Mouse (Mus musculus): Measurements from ENCODE around the gene Sirt7. TPM values are rescaled to one million over a fixed set of nuclear protein-coding genes. Genes with fewer than 3 reads are reported as not detected.
"Not testable (repeated sequence)": the region's sequence is repeated elsewhere in the genome, so short reads cannot be mapped to it uniquely, and the experiment has no call there.

Sirt7 gene
- total RNA-seq, 1 experiment, result 29.4 TPM

DNA sequence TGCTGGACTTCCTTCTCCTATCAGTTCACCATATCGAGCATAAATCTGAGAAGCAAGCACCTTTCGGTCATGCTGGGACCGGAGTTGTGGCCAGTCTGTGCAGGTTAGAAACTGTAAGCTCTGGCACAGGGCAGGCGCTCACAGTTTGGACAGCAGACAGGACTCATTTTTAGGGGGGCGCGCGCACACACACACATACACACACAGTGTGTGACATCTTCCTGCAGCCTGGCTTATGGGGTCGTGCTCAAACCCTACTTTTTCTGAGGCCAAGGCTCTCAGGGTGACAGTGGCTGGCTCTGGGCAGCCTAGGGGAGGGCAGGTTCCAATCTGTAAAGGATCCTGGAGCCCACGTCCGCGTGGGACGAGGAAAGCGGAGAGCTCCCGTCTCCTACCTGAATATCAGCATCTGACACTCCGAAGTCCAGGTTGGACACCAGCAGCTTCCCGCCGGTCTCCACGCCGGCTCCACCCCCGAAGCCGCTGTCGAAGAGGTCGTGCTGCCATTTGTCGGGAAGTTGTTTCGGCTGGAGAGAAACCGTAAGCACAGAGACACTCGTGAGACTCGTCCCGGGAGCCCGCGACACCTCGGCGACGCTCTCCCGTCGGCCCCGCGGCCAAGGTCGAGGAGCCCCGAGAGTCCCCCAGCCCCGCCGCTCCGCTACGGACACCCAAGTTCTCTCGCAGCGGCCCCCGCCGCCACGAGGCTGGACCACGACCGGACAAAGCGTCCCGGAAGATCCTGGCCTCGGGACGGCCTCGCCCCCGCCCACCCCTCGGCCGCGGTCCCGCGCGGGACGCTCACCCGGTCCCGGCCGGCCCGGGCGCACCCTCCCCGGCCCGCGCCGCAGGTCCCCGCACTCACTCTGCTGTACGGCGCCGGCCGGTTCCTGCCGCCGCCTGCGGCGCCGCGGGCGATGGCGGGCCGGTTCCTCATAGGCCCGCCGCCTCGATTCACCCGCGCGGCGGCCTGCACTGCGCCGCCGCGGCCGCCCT is 27.5 kb downstream of the Sirt7 start:
- TF ChIP-seq ZNF384 (IDR thresholded peaks at IDR 0.05; ENCODE audit: low read depth, low read length), result no peak
- no peak for TF ChIP-seq HCFC1 (IDR thresholded peaks at IDR 0.05; ENCODE audit: borderline replicate concordance, insufficient read depth, low read length)
- TF ChIP-seq CHD2 (IDR thresholded peaks at IDR 0.05; ENCODE audit: low read depth, low read length), result no peak
- no peak for TF ChIP-seq ZC3H11A (IDR thresholded peaks at IDR 0.05; ENCODE audit: borderline replicate concordance, low read depth, low read length)
- TF ChIP-seq MAFK (IDR thresholded peaks at IDR 0.05; ENCODE audit: insufficient read depth, low read depth, low read length), result no peak
- peaks cover 4 to 7% of the 10 kb centered on the region in 2 experiments; a peak in 3 of 4 replicates for H3K4me1 ChIP-seq (ENCODE audit: control insufficient read depth in 2 of 2, insufficient read depth in 2 of 2, low read length in 2 of 2, poor library complexity in 1 of 2)
- in situ Hi-C loops (cut with MboI; ENCODE audit: low sequenced_read_pairs in 2 of 2, unreplicated experiment in 2 of 2), result no loop called here
- H3K9me3 ChIP-seq (ENCODE audit: control insufficient read depth, insufficient read depth, low read depth, low read length), result no peaks in the 10 kb centered on the region
- H3K36me3 ChIP-seq (ENCODE audit: control insufficient read depth, insufficient read depth, low read length, poor library complexity, severe bottlenecking), result peaks cover 42% of the 10 kb centered on the region
- peak overlapping the region; percentile 95 for H3K9ac ChIP-seq (ENCODE audit: insufficient read depth, low read depth, low read length, poor library complexity, severe bottlenecking)
- no peak for DNase-seq (ENCODE audit: low read depth, low spot score)
- peak overlapping the region; percentile 86 to 87 for H3K4me3 ChIP-seq (ENCODE audit: insufficient read depth in 1 of 2, low read depth in 1 of 2, low read length in 2 of 2, poor library complexity in 1 of 2, severe bottlenecking in 1 of 2)
- H3K27ac ChIP-seq (ENCODE audit: insufficient read depth, low read depth, low read length, poor library complexity, severe bottlenecking), result peak overlapping the region; percentile 78

DNA sequence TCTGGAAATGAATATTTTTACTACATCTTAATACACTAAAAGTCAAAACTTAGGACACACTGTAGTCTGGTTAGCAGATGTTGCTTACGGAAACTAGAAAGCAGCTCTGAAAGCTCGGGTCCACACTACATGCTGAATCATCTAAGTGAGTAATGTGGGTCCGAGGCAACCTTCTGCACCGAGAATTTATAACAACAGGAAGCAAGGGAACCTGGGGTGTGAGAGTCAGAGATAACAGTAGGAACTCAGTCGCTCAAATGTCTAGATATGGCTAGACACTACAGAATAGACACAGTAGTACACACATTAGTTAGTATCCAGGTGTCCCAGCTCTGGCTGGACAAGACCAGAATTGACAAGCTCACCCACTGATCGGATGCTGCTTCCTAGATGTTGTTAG is 36.5 kb downstream of the Sirt7 start:
- no peak for DNase-seq (ENCODE audit: low read depth, low spot score)
- TF ChIP-seq MAFK (IDR thresholded peaks at IDR 0.05; ENCODE audit: insufficient read depth, low read depth, low read length) (no peak), HCFC1 (IDR thresholded peaks at IDR 0.05; ENCODE audit: borderline replicate concordance, insufficient read depth, low read length) (no peak)
- Histone ChIP-seq H3K27ac (ENCODE audit: insufficient read depth, low read depth, low read length, poor library complexity, severe bottlenecking) (no peak overlapping the region), H3K9ac (ENCODE audit: insufficient read depth, low read depth, low read length, poor library complexity, severe bottlenecking) (no peak overlapping the region), H3K4me3 (ENCODE audit: insufficient read depth in 1 of 2, low read depth in 1 of 2, low read length in 2 of 2, poor library complexity in 1 of 2, severe bottlenecking in 1 of 2) (no peak overlapping the region), H3K36me3 (ENCODE audit: control insufficient read depth, insufficient read depth, low read length, poor library complexity, severe bottlenecking) (peaks cover 33% of the 10 kb centered on the region), H3K9me3 (ENCODE audit: control insufficient read depth, insufficient read depth, low read depth, low read length) (no peaks in the 10 kb centered on the region), H3K4me1 (ENCODE audit: control insufficient read depth in 2 of 2, insufficient read depth in 2 of 2, low read length in 2 of 2, poor library complexity in 1 of 2) (no peaks in the 10 kb centered on the region)
- in situ Hi-C loops (cut with MboI; ENCODE audit: low sequenced_read_pairs in 2 of 2, unreplicated experiment in 2 of 2), result no loop called here

DNA sequence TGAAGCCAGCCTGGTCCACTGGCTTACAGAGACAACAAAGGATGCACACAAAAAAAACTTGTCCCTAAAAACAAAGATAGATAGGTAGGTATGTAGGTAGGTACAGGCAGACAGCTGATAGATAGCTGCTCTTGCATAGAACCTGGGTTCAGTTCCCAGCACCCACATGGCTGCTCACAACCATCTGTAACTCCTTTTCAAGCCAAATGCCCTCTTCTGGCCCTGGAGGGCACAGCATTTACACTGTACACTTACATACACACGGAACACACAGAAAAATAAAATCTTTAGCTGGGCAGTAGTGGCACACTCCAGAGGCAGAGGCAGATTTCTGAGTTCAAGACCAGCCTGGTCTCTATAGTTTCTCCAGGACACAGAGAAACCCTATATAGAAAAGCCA is 41.1 kb downstream of the Sirt7 start:
- no peak for DNase-seq (ENCODE audit: low read depth, low spot score)
- H3K27ac ChIP-seq (ENCODE audit: insufficient read depth, low read depth, low read length, poor library complexity, severe bottlenecking), result no peak overlapping the region
- no peak overlapping the region for H3K9ac ChIP-seq (ENCODE audit: insufficient read depth, low read depth, low read length, poor library complexity, severe bottlenecking)
- H3K4me1 ChIP-seq (ENCODE audit: control insufficient read depth in 2 of 2, insufficient read depth in 2 of 2, low read length in 2 of 2, poor library complexity in 1 of 2), result peaks cover 3 to 12% of the 10 kb centered on the region in 2 experiments
- no peak overlapping the region for H3K4me3 ChIP-seq (ENCODE audit: insufficient read depth in 1 of 2, low read depth in 1 of 2, low read length in 2 of 2, poor library complexity in 1 of 2, severe bottlenecking in 1 of 2)
- in situ Hi-C loops (cut with MboI; ENCODE audit: low sequenced_read_pairs in 2 of 2, unreplicated experiment in 2 of 2), result no loop called here
- H3K36me3 ChIP-seq (ENCODE audit: control insufficient read depth, insufficient read depth, low read length, poor library complexity, severe bottlenecking), result peaks cover 29% of the 10 kb centered on the region
- H3K9me3 ChIP-seq (ENCODE audit: control insufficient read depth, insufficient read depth, low read depth, low read length), result no peaks in the 10 kb centered on the region
- no peak for TF ChIP-seq HCFC1 (IDR thresholded peaks at IDR 0.05; ENCODE audit: borderline replicate concordance, insufficient read depth, low read length)
- no peak for TF ChIP-seq ZC3H11A (IDR thresholded peaks at IDR 0.05; ENCODE audit: borderline replicate concordance, low read depth, low read length)
- no peak for TF ChIP-seq ZNF384 (IDR thresholded peaks at IDR 0.05; ENCODE audit: low read depth, low read length)
- TF ChIP-seq CHD2 (IDR thresholded peaks at IDR 0.05; ENCODE audit: low read depth, low read length), result no peak
- TF ChIP-seq MAFK (IDR thresholded peaks at IDR 0.05; ENCODE audit: insufficient read depth, low read depth, low read length), result no peak

DNA sequence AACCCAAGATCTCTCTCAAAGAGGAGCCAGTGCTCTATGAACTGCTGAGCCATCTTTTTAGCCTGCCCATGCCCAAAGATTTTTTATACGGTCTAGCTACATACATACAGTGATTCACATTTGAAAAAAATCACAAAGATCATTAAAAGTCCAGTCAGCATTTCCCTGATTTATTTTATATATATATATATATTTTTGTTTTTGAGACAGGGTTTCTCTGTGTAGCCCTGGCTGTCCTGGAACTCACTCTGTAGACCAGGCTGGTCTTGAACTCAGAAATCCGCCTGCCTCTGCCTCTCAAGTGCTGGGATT is 42.1 kb downstream of the Sirt7 start:
- in situ Hi-C loops (cut with MboI; ENCODE audit: low sequenced_read_pairs in 2 of 2, unreplicated experiment in 2 of 2); DNase-seq (ENCODE audit: low read depth, low spot score); H3K4me3 ChIP-seq (ENCODE audit: insufficient read depth in 1 of 2, low read depth in 1 of 2, low read length in 2 of 2, poor library complexity in 1 of 2, severe bottlenecking in 1 of 2); H3K9me3 ChIP-seq (ENCODE audit: control insufficient read depth, insufficient read depth, low read depth, low read length); H3K27ac ChIP-seq (ENCODE audit: insufficient read depth, low read depth, low read length, poor library complexity, severe bottlenecking); H3K9ac ChIP-seq (ENCODE audit: insufficient read depth, low read depth, low read length, poor library complexity, severe bottlenecking): not testable (repeated sequence)
- Histone ChIP-seq H3K36me3 (ENCODE audit: control insufficient read depth, insufficient read depth, low read length, poor library complexity, severe bottlenecking) (peaks cover 33% of the 10 kb centered on the region), H3K4me1 (ENCODE audit: control insufficient read depth in 2 of 2, insufficient read depth in 2 of 2, low read length in 2 of 2, poor library complexity in 1 of 2) (peaks cover 3 to 21% of the 10 kb centered on the region in 2 experiments)
- TF ChIP-seq MAFK (IDR thresholded peaks at IDR 0.05; ENCODE audit: insufficient read depth, low read depth, low read length), result peak; percentile 66; the same call in 1 of the 2 replicates
